8 mouse cellular contexts compared by ENCODE assay signal in genomic region chr5:140702618-140703175, GRCm38 (mm10). TPM values are rescaled to one million over a fixed set of nuclear protein-coding genes. Genes with fewer than 3 reads are reported as not detected.
DNase-seq lines count a peak whose midpoint lies in the region; ATAC-seq and TF ChIP-seq lines count a peak whose summit lies in the region.

No protein-coding gene starts in this region.

- H3K9ac ChIP-seq in lung, embryonic 14.5 days, result peak overlapping the region; percentile 68
- peak overlapping the region; percentile 74; the same call in 1 of the 2 replicates for H3K9ac ChIP-seq in liver, embryonic 16.5 days (ENCODE audit: low read depth, low read length)

- peaks cover 8% of the 10 kb centered on the region; the same call in 1 of the 2 replicates for H3K4me1 ChIP-seq in lung, embryonic 14.5 days (ENCODE audit: insufficient read depth)
- peaks cover 44% of the 10 kb centered on the region for H3K4me1 ChIP-seq in liver, embryonic 16.5 days (ENCODE audit: control insufficient read depth, low read depth, low read length)

- H3K4me3 ChIP-seq in lung, embryonic 14.5 days (ENCODE audit: low read depth, low read length), result peak overlapping the region; percentile 74
- H3K4me3 ChIP-seq in liver, embryonic 16.5 days (ENCODE audit: low read depth, low read length), result peak overlapping the region; percentile 74

- intact Hi-C loops in heart, postnatal 10 days (cut with DNase I), result no loop called here

- ATAC-seq in lung, embryonic 14.5 days (ENCODE audit: insufficient read depth), result no peak
- ATAC-seq in liver, embryonic 16.5 days (ENCODE audit: low read depth), result no peak
- ATAC-seq in megakaryocyte-erythroid progenitor cell, adult 5-6 weeks (replicated peaks; ENCODE audit: low FRiP score, low TSS enrichment, poor library complexity, severe bottlenecking), result no peak

- no peak for TF ChIP-seq CTCF in lung, embryonic 14.5 days (IDR thresholded peaks at IDR 0.05; ENCODE audit: low read depth)

- DNase-seq in lung, embryonic 14.5 days, result peak; percentile 18
- no peak for DNase-seq in lung, adult 18-20 months
- DNase-seq in cerebellum, adult 9-11 months, result peak; percentile 52
- DNase-seq in heart, postnatal 10 days, result peak; percentile 26 to 47
- DNase-seq in layer of hippocampus, postnatal 25 days (ENCODE audit: extremely low spot score in 1 of 2, low spot score in 1 of 2), result no peak
- no peak for DNase-seq in frontal cortex, postnatal 25 days (ENCODE audit: low spot score in 2 of 2)

- H3K27me3 ChIP-seq in lung, embryonic 14.5 days (ENCODE audit: insufficient read depth, low read length), result no peaks in the 10 kb centered on the region
- H3K27me3 ChIP-seq in liver, embryonic 16.5 days (ENCODE audit: control insufficient read depth, insufficient read depth, low read depth, low read length), result no peaks in the 10 kb centered on the region

- peak overlapping the region; percentile 82 for H3K4me2 ChIP-seq in lung, embryonic 14.5 days
- H3K4me2 ChIP-seq in liver, embryonic 16.5 days (ENCODE audit: low read depth, low read length), result peak overlapping the region; percentile 93

- WGBS in lung, embryonic 14.5 days, result 55% methylated on average over 19 of the region's 19 CpGs
- WGBS in liver, embryonic 16.5 days (ENCODE audit: insufficient replicate concordance), result 62% methylated on average over 19 of the region's 19 CpGs

- no peaks in the 10 kb centered on the region for H3K9me3 ChIP-seq in lung, embryonic 14.5 days (ENCODE audit: low read depth, low read length)
- H3K9me3 ChIP-seq in liver, embryonic 16.5 days (replicated peaks; ENCODE audit: control insufficient read depth, low read length), result no peaks in the 10 kb centered on the region

- 0 out of 2 replicates have a peak, but pooled peaks cover 6% of the 10 kb centered on the region for H3K36me3 ChIP-seq in lung, embryonic 14.5 days (ENCODE audit: insufficient read depth)
- 0 out of 2 replicates have a peak, but pooled peaks cover 2% of the 10 kb centered on the region for H3K36me3 ChIP-seq in liver, embryonic 16.5 days (ENCODE audit: control insufficient read depth, insufficient read depth)

- peak overlapping the region; percentile 60 for H3K27ac ChIP-seq in lung, embryonic 14.5 days (ENCODE audit: low read depth)
- peak overlapping the region; percentile 89 for H3K27ac ChIP-seq in liver, embryonic 16.5 days (ENCODE audit: low read length)

RNA-seq across cellular contexts. Expression of gene Iqce, which starts 0.5 kb away (rescaled TPM):
- 21.1 and 25.5 TPM in 2 replicates for polyA plus RNA-seq in lung, embryonic 14.5 days (2014; fragmentation: Nextera tagmentation; extraction: Ambion mirVana)
- total RNA-seq in heart, postnatal 10 days (2021), result 10 to 100 TPM; 10.5 to 10.9 TPM
- polyA plus RNA-seq in liver, embryonic 16.5 days (2015; fragmentation: Nextera tagmentation; extraction: Ambion mirVana), result 4.1 and 5.2 TPM in 2 replicates
- 10 to 100 TPM; 38.5 to 60.6 TPM for total RNA-seq in layer of hippocampus, postnatal 25 days (2021)
- 23.0 and 24.6 TPM in 2 replicates for total RNA-seq in megakaryocyte-erythroid progenitor cell, adult 5-6 weeks (2014; fragmentation: Nextera tagmentation)
- total RNA-seq in megakaryocyte-erythroid progenitor cell, adult 5-6 weeks (2017), result 5.6 and 13.0 TPM in 2 replicates

RNA-seq across cellular contexts. Expression of gene Brat1, which starts 2.1 kb away (rescaled TPM):
- polyA plus RNA-seq in lung, embryonic 14.5 days (2014; fragmentation: Nextera tagmentation; extraction: Ambion mirVana), result 19.8 and 21.2 TPM in 2 replicates
- total RNA-seq in heart, postnatal 10 days (2021), result 10 to 100 TPM in 1 of 2 experiments, 1 to 10 TPM in 1; 9.6 to 10.8 TPM
- 7.2 and 7.8 TPM in 2 replicates for polyA plus RNA-seq in liver, embryonic 16.5 days (2015; fragmentation: Nextera tagmentation; extraction: Ambion mirVana)
- 10 to 100 TPM; 20.5 to 24.4 TPM for total RNA-seq in layer of hippocampus, postnatal 25 days (2021)
- 24.7 and 25.7 TPM in 2 replicates for total RNA-seq in megakaryocyte-erythroid progenitor cell, adult 5-6 weeks (2014; fragmentation: Nextera tagmentation)
- total RNA-seq in megakaryocyte-erythroid progenitor cell, adult 5-6 weeks (2017), result 14.9 and 15.7 TPM in 2 replicates

RNA-seq across cellular contexts. Expression of gene Amz1, which starts 21.2 kb away (rescaled TPM):
- polyA plus RNA-seq in lung, embryonic 14.5 days (2014; fragmentation: Nextera tagmentation; extraction: Ambion mirVana), result 0.99 and 1.1 TPM in 2 replicates
- under 1 TPM; 0.74 to 0.84 TPM for total RNA-seq in heart, postnatal 10 days (2021)
- 1.8 TPM in 2 replicates for polyA plus RNA-seq in liver, embryonic 16.5 days (2015; fragmentation: Nextera tagmentation; extraction: Ambion mirVana)
- total RNA-seq in layer of hippocampus, postnatal 25 days (2021), result 10 to 100 TPM; 16.0 to 16.5 TPM
- total RNA-seq in megakaryocyte-erythroid progenitor cell, adult 5-6 weeks (2014; fragmentation: Nextera tagmentation), result 0.46 TPM in 1 of 2 replicates, not detected in the other
- 1.3 TPM in 1 of 2 replicates, not detected in the other for total RNA-seq in megakaryocyte-erythroid progenitor cell, adult 5-6 weeks (2017)

RNA-seq across cellular contexts. Expression of gene Ttyh3, which starts 53.9 kb away (rescaled TPM):
- 56.4 and 61.6 TPM in 2 replicates for polyA plus RNA-seq in lung, embryonic 14.5 days (2014; fragmentation: Nextera tagmentation; extraction: Ambion mirVana)
- total RNA-seq in heart, postnatal 10 days (2021), result 10 to 100 TPM; 58.4 to 61.4 TPM
- 4.5 and 5.6 TPM in 2 replicates for polyA plus RNA-seq in liver, embryonic 16.5 days (2015; fragmentation: Nextera tagmentation; extraction: Ambion mirVana)
- 100 to 1,000 TPM; 247 to 262 TPM for total RNA-seq in layer of hippocampus, postnatal 25 days (2021)
- total RNA-seq in megakaryocyte-erythroid progenitor cell, adult 5-6 weeks (2014; fragmentation: Nextera tagmentation), result 26.7 and 32.2 TPM in 2 replicates
- total RNA-seq in megakaryocyte-erythroid progenitor cell, adult 5-6 weeks (2017), result 5.6 and 8.6 TPM in 2 replicates

Comparison
In these comparisons a context has a peak if more than half of its experiments do, and no peak if none do; other contexts are left out.
1. DNase-seq: peak in lung, embryonic 14.5 days (single experiment), cerebellum, adult 9-11 months (single experiment) and heart, postnatal 10 days (2 of 2); none in lung, adult 18-20 months (0 of 2), layer of hippocampus, postnatal 25 days (0 of 2) and frontal cortex, postnatal 25 days (0 of 2).
2. RNA of gene Amz1, which starts 21.2 kb away (total RNA-seq): 16.0 to 16.5 TPM in layer of hippocampus, postnatal 25 days; 0.46 to 1.3 TPM in megakaryocyte-erythroid progenitor cell, adult 5-6 weeks and 0.74 to 0.84 TPM in heart, postnatal 10 days; every median in the first group is over 4 times any median in the second.